Mouse (Mus musculus) fibroblast of lung, adult 2 months (primary cell): Measurements from ENCODE around the gene Tmub2.

Experiments
- DNase-seq: peaks from one replicate; pipeline ENCODE4 v3.0.0-alpha.2; 2011; ENCODE audit warnings: low read depth

Tmub2 gene

GRCm38 (mm10) chr11:102329518-102329917 lies 44.8 kb downstream of the Tmub2 start:
- no peak for DNase-seq

GRCm38 (mm10) chr11:102330039-102330438 lies 45.3 kb downstream of the Tmub2 start:
- no peak for DNase-seq

GRCm38 (mm10) chr11:102331806-102332205 lies 47.1 kb downstream of the Tmub2 start:
- DNase-seq = no peak

- no peak for DNase-seq
Measured at GRCm38 (mm10) chr11:102333061-102333460, 48.3 kb downstream of the Tmub2 start.

GRCm38 (mm10) chr11:102334010-102334409 lies 49.3 kb downstream of the Tmub2 start:
- DNase-seq = no peak

GRCm38 (mm10) chr11:102334973-102335700 lies 50.4 kb downstream of the Tmub2 start:
- DNase-seq = no peak

- DNase-seq = no peak
Measured at GRCm38 (mm10) chr11:102336191-102336590, 51.5 kb downstream of the Tmub2 start.

GRCm38 (mm10) chr11:102337921-102338320 lies 53.2 kb downstream of the Tmub2 start:
- DNase-seq = no peak

GRCm38 (mm10) chr11:102338561-102338960 lies 53.8 kb downstream of the Tmub2 start:
- no peak for DNase-seq
